Mouse (Mus musculus) MEL-GATA-1-ER (cell line): ENCODE measurements around the gene Fasn.
"Not testable (repeated sequence)": the region's sequence is repeated elsewhere in the genome, so short reads cannot be mapped to it uniquely, and the experiment has no call there.

ENCODE experiments used
- DNase-seq: peaks from one replicate; pipeline ENCODE4 v3.0.0-alpha.2; 2012; ENCODE audit warnings: low read depth; ENCODE audit errors: extremely low read depth

The Fasn gene

GRCm38 (mm10) chr11:120798244-120798643 is 26.1 kb downstream of the Fasn start:
- DNase-seq = no peak

- no peak for DNase-seq
Observed at GRCm38 (mm10) chr11:120796614-120796946, 27.8 kb downstream of the Fasn start.

GRCm38 (mm10) chr11:120795756-120796613 is 28.4 kb downstream of the Fasn start, which contains the start of gene Dus1l:
Gene Dus1l, minus strand, starts transcription at chr11:120796403.
- peak; percentile 89 for DNase-seq

GRCm38 (mm10) chr11:120792652-120793051 is 31.7 kb downstream of the Fasn start:
- DNase-seq = no peak

GRCm38 (mm10) chr11:120789810-120790209 is 34.5 kb downstream of the Fasn start:
- no peak for DNase-seq

- DNase-seq = no peak
Observed at GRCm38 (mm10) chr11:120789355-120789754, 35.0 kb downstream of the Fasn start.

GRCm38 (mm10) chr11:120788460-120788859 is 35.9 kb downstream of the Fasn start:
- DNase-seq = not testable (repeated sequence)

GRCm38 (mm10) chr11:120785145-120785544 is 39.2 kb downstream of the Fasn start:
- DNase-seq = no peak

GRCm38 (mm10) chr11:120784064-120784791 is 40.1 kb downstream of the Fasn start, which contains the start of the genes Rfng and Gps1:
Gene Rfng, minus strand, starts transcription at chr11:120784207.
Gene Gps1, plus strand, starts transcription at chr11:120784272.
- DNase-seq = peak; percentile 49

- DNase-seq = no peak
Observed at GRCm38 (mm10) chr11:120783426-120784063, 40.8 kb downstream of the Fasn start.

GRCm38 (mm10) chr11:120781361-120781760 is 43.0 kb downstream of the Fasn start:
- DNase-seq = not testable (repeated sequence)

- DNase-seq = no peak
Observed at GRCm38 (mm10) chr11:120779876-120780275, 44.5 kb downstream of the Fasn start.

GRCm38 (mm10) chr11:120777123-120777522 is 47.2 kb downstream of the Fasn start:
- no peak for DNase-seq

GRCm38 (mm10) chr11:120775774-120776469 is 48.4 kb downstream of the Fasn start:
- DNase-seq = peak; percentile 74

GRCm38 (mm10) chr11:120773463-120774190 is 50.7 kb downstream of the Fasn start:
- DNase-seq = no peak

- no peak for DNase-seq
Observed at GRCm38 (mm10) chr11:120772749-120773148, 51.6 kb downstream of the Fasn start.

GRCm38 (mm10) chr11:120768206-120768605 is 56.1 kb downstream of the Fasn start:
- DNase-seq = no peak

- not testable (repeated sequence) for DNase-seq
Observed at GRCm38 (mm10) chr11:120767023-120767422, 57.3 kb downstream of the Fasn start.

GRCm38 (mm10) chr11:120763121-120763999 is 61.0 kb downstream of the Fasn start:
- not testable (repeated sequence) for DNase-seq

- DNase-seq = not testable (repeated sequence)
Observed at GRCm38 (mm10) chr11:120762672-120763041, 61.7 kb downstream of the Fasn start, which contains the start of gene Hmga1b. Gene Hmga1b, plus strand, starts transcription at chr11:120762794.
